Mouse (Mus musculus) layer of hippocampus, adult 2 months (tissue): ENCODE data around the gene Actr6. TPM values are rescaled to one million over a fixed set of nuclear protein-coding genes. Genes with fewer than 3 reads are reported as not detected.

ENCODE experiments used
- DNase-seq, 2 experiments: peaks; one replicate each; pipeline ENCODE4 v3.0.0; 2022; ENCODE audit warnings: low spot score in 2 of 2
- H3K27ac ChIP-seq: fragments of 200-600 bp; 2 replicates; pipeline ENCODE4 v1.8.1; 2022
- H3K4me3 ChIP-seq: fragments of 200-600 bp; 2 replicates; pipeline ENCODE4 v1.8.1; 2022; ENCODE audit warnings: mild to moderate bottlenecking
- CTCF ChIP-seq: fragments of 200-600 bp; conservative IDR thresholded peaks from 2 replicates; pipeline ENCODE4 v1.8.1; 2022; ENCODE audit warnings: antibody characterized with exemption, mild to moderate bottlenecking, moderate library complexity
- long read RNA-seq, 2 experiments: library from polyadenylated mRNA; stranded (forward); transcript quantifications; one replicate each; pipeline ENCODE4 v2.0.0; 2021; ENCODE audit warnings: borderline mapping rate in 2 of 2
- total RNA-seq, 2 experiments: library from RNA; stranded (reverse); gene quantifications; 2 replicates each; pipeline ENCODE4 v1.2.3; 2021

Gene Actr6
- total RNA-seq, result 10 to 100 TPM; 24.8 to 25.5 TPM
- long read RNA-seq, experiment 1, transcript Actr6-201 (11 exons, 1,705 nt), result major isoform, 13 of 17 reads
- long read RNA-seq, experiment 1, partial matches to known transcripts, result 0 of 17 reads
- long read RNA-seq, experiment 1, other reads (novel, unspliced or antisense), result 4 of 17 reads
- long read RNA-seq, experiment 2, transcript Actr6-201 (11 exons, 1,705 nt), result major isoform, 27 of 34 reads
- long read RNA-seq, experiment 2, partial matches to known transcripts, result 1 of 34 reads
- long read RNA-seq, experiment 2, other reads (novel, unspliced or antisense), result 6 of 34 reads

- peak; percentile 92 to 95 for DNase-seq
- peak within 1 kb of the TSS; percentile 89 for H3K27ac ChIP-seq
These were observed at the start of gene Actr6 for GRCm38 (mm10) chr10:89732001-89732794. Gene Actr6 (minus strand): TSS chr10:89732295.

GRCm38 (mm10) chr10:89776029-89776428 lies 43.9 kb upstream of the Actr6 start:
- H3K27ac ChIP-seq, result no peak overlapping the region
- no peak for TF ChIP-seq CTCF
- peak; percentile 18 to 42 for DNase-seq
- no peak overlapping the region for H3K4me3 ChIP-seq

More at GRCm38 (mm10) chr10:89732001-89732794, at the start of gene Actr6:
- no peak for TF ChIP-seq CTCF
- peak within 1 kb of the TSS; percentile 82 for H3K4me3 ChIP-seq

GRCm38 (mm10) chr10:89771894-89772293 lies 39.8 kb upstream of the Actr6 start:
- no peak overlapping the region for H3K4me3 ChIP-seq
- DNase-seq, result no peak
- no peak overlapping the region for H3K27ac ChIP-seq
- TF ChIP-seq CTCF, result no peak

- TF ChIP-seq CTCF, result no peak
- Histone ChIP-seq H3K27ac (no peak overlapping the region), H3K4me3 (no peak overlapping the region)
- no peak for DNase-seq
These were observed 37.0 kb upstream of the Actr6 start for GRCm38 (mm10) chr10:89769096-89769495.

GRCm38 (mm10) chr10:89768352-89769020 lies 36.4 kb upstream of the Actr6 start:
- TF ChIP-seq CTCF, result no peak
- no peak for DNase-seq
- no peak overlapping the region for H3K4me3 ChIP-seq
- no peak overlapping the region for H3K27ac ChIP-seq

- no peak for TF ChIP-seq CTCF
- DNase-seq, result no peak
- Histone ChIP-seq H3K4me3 (no peak overlapping the region), H3K27ac (no peak overlapping the region)
These were observed 34.0 kb upstream of the Actr6 start for GRCm38 (mm10) chr10:89765790-89766714.

DNA sequence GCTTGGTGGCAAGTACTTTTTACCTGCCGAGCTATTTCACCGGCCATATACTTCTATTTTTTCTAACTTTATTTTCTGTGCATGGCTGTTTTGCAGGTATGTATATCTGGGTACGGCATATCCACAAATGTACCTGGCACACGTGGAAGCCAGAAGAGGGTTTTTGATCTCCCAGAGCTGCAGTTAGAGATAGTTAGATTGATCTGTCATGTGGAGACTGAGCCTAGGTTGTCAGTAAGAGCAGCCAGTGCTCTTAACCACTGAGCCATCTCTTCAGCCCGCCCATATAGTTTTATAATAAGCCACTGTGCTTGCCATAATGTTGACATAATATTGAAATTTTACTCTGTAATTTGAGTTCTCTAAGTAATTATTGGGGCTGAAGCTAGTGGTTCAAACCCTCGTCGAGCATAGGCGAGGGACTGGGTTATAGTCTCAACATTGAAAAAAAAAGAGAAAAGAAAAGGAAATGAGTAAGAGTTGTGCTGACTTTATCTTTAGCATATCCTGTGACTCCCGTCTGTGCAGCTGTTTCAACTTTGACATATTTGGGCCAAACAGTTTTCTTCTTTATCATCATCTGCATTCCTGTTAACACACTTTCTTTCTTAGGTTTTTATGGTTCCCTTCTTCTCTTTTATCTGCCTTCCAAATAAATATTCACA lies 32.5 kb upstream of the Actr6 start:
- DNase-seq, result no peak
- no peak for TF ChIP-seq CTCF
- H3K27ac ChIP-seq, result no peak overlapping the region
- H3K4me3 ChIP-seq, result no peak overlapping the region

GRCm38 (mm10) chr10:89760772-89761171 lies 28.7 kb upstream of the Actr6 start:
- no peak overlapping the region for H3K4me3 ChIP-seq
- no peak overlapping the region for H3K27ac ChIP-seq
- no peak for DNase-seq
- no peak for TF ChIP-seq CTCF

- TF ChIP-seq CTCF, result no peak
- no peak for DNase-seq
These were observed 23.1 kb upstream of the Actr6 start for GRCm38 (mm10) chr10:89755231-89755630.

DNA sequence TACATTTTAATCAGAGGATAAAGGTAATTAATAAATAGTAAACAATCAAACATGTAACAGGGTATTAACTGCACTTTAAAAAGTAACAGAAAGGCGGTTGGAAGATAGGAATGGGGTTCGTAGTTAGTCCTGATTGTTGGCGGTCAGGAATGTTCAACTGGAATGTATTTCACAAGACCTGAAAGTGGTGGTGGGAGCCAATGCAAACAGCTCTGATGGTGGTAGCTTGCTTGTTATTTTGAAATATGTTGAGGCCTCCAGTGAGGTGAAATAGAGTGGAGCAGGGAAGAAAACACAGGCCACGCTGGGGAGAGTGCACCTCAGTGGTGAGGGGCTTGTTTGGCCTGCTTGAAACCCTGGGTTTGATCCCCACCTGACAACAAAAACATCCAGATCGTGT lies 19.0 kb upstream of the Actr6 start:
- Histone ChIP-seq H3K4me3 (no peak overlapping the region), H3K27ac (no peak overlapping the region)
- TF ChIP-seq CTCF, result no peak
- DNase-seq, result no peak

More at GRCm38 (mm10) chr10:89755231-89755630, 23.1 kb upstream of the Actr6 start:
- Histone ChIP-seq H3K27ac (no peak overlapping the region), H3K4me3 (no peak overlapping the region)

DNA sequence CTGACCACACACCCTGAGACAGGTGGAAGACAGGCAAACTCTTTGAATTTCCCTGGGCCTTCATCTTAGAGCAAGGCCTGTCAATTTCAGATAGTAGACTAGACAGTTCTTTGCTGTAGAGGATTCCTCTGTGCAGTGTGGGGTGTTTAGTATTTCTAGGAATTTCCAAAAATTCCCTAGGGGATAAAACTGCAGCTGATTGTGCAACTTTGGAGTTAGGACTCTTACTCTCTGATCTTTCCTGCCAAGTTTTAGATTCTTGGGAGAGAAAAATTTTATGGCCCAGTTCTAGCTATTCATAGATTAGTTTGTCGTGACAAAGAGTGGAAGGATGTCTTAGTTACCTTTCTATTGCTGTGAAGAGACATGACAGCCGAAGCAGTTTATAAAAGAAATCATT lies 16.5 kb upstream of the Actr6 start:
- no peak for DNase-seq
- no peak for TF ChIP-seq CTCF
- Histone ChIP-seq H3K27ac (no peak overlapping the region), H3K4me3 (no peak overlapping the region)

GRCm38 (mm10) chr10:89747911-89748310 lies 15.8 kb upstream of the Actr6 start:
- Histone ChIP-seq H3K27ac (no peak overlapping the region), H3K4me3 (no peak overlapping the region)
- TF ChIP-seq CTCF, result no peak
- no peak for DNase-seq
